Mouse (Mus musculus): ENCODE measurements around the gene Lrig2. TPM values are rescaled to one million over a fixed set of nuclear protein-coding genes. Genes with fewer than 3 reads are reported as not detected.
A peak's percentile ranks its signal among the peaks of the same experiment; 100 is the strongest.

Lrig2 gene
- total RNA-seq (2014; rRNA removed) (50.1 and 54.0 TPM in 2 replicates), polyA plus RNA-seq (2015; fragmentation: Nextera tagmentation; extraction: Ambion mirVana) (18.2 and 20.2 TPM in 2 replicates)

DNA sequence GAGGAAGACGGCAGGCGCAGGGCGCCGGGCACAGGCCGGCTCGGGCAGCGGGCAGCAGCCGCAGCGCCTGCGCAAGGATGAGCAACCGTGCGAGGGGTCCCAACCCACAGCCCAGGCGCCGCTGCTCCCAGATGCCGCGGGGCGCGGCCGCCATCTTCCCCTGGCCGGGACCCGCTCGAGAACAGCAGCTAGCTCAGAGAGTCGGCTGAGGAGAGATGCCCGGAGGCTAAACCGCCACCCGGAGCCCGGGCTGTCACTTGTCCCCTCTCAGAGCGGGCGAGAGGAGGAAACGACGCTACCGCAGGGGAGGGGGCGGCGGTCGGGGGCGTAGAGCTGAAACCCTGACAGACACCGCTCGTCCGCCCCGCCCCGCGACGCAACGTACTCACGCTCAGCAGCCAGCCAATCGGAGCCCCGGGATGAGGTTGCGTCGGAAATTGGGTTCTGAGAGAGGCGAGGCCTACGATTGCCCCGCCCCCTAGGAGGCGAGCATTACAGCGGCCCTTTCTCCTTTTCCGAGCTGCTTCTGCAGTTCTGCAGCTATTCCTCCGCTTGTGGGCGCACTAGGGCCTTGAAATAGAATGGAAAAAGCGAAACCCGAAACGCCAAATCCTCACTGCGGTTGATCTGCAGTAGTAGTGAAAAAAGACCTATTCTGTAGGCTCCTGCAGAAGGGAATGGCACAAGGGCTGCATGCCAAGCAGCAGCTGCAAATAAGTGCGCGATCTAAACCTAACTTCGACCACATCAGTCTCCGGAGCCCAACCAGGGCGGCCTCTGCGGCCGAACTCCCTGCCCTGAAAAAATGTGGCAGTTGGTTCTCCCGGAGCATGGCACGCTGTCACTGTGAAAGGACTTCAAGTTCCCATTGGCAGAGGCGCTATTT is at the start of gene Lrig2:
Lrig2 (minus strand) TSS at position 381 of the 886 bp plus-strand sequence.
- TF ChIP-seq CTCF (IDR thresholded peaks at IDR 0.05) = peak; percentile 93
- Histone ChIP-seq H3K27ac (ENCODE audit: low read depth, low read length) (peak within 1 kb of the TSS; percentile 97), H3K9ac (replicated peaks; ENCODE audit: low read length, poor library complexity, severe bottlenecking) (peak within 1 kb of the TSS; percentile 86), H3K36me3 (ENCODE audit: insufficient read depth, low read length) (no peaks in the 10 kb centered on the region), H3K4me3 (ENCODE audit: low read depth, low read length) (peak within 1 kb of the TSS; percentile 93), H3K4me1 (ENCODE audit: insufficient read depth, low read length) (peaks cover 4% of the 10 kb centered on the region; the same call in 1 of the 2 replicates), H3K27me3 (ENCODE audit: insufficient read depth, low read length) (no peaks in the 10 kb centered on the region), H3K9me3 (ENCODE audit: low read length) (no peaks in the 10 kb centered on the region), H3K4me2 (ENCODE audit: low read depth, low read length, poor library complexity, severe bottlenecking) (peak within 1 kb of the TSS; percentile 61)
- DNase-seq (ENCODE audit: low spot score) = peak; percentile 99
- ATAC-seq (ENCODE audit: low FRiP score) = peak; percentile 99
- WGBS = under 1% methylated on average over 70 of the region's 71 CpGs

DNA sequence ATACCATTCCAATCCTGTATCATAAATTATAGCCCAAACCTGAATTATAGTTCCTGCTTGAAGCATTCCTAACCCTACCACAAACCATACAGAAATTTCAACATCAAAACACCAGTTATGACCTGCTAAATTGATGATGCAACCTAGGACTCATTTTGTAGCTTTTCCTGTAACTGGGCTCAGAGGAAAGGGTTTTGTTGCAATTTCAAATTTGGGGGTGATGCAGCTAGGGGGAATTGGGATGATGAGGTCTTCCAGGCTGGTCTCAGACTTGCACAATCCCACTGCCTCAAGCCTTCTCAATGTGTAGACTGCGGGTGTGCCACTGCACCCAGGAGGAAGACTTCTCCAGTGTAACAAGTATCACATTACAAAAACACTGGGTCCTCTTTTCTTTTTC is 44.9 kb upstream of the Lrig2 start:
- no peaks in the 10 kb centered on the region for H3K4me1 ChIP-seq (ENCODE audit: insufficient read depth, low read length)
- H3K9me3 ChIP-seq (ENCODE audit: low read length) = no peaks in the 10 kb centered on the region
- H3K36me3 ChIP-seq (ENCODE audit: insufficient read depth, low read length) = no peaks in the 10 kb centered on the region
- H3K9ac ChIP-seq (replicated peaks; ENCODE audit: low read length, poor library complexity, severe bottlenecking) = no peak overlapping the region
- ATAC-seq (ENCODE audit: low FRiP score) (no peak), DNase-seq (ENCODE audit: low spot score) (no peak)
- no peak overlapping the region for H3K4me2 ChIP-seq (ENCODE audit: low read depth, low read length, poor library complexity, severe bottlenecking)
- no peaks in the 10 kb centered on the region for H3K27me3 ChIP-seq (ENCODE audit: insufficient read depth, low read length)
- no peak for TF ChIP-seq CTCF (IDR thresholded peaks at IDR 0.05)
- no peak overlapping the region for H3K27ac ChIP-seq (ENCODE audit: low read depth, low read length)
- 96% methylated on average over 1 of the region's 1 CpGs for WGBS
- no peak overlapping the region for H3K4me3 ChIP-seq (ENCODE audit: low read depth, low read length)

DNA sequence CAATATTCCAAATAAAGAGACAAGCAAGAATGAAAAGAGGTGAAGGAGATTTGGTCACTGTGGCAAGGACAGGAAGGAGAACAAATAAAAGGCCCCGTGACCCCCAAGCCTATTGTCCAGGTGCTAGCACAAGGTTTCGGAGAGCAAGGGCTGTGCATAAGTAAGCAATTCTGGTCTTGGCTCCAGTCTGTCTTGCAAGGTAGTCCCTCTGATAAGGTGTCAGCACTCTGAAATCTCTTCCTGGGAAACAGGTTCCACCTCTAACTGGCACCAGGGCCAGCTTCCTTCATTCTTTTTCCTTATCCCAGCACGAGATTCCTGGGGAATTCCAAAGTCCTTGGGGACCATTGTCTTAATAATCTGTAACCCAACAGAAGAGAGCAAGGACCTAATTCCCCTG is 38.9 kb upstream of the Lrig2 start:
- Histone ChIP-seq H3K4me3 (ENCODE audit: low read depth, low read length) (no peak overlapping the region), H3K9ac (replicated peaks; ENCODE audit: low read length, poor library complexity, severe bottlenecking) (no peak overlapping the region), H3K9me3 (ENCODE audit: low read length) (no peaks in the 10 kb centered on the region), H3K36me3 (ENCODE audit: insufficient read depth, low read length) (no peaks in the 10 kb centered on the region), H3K27ac (ENCODE audit: low read depth, low read length) (no peak overlapping the region), H3K4me2 (ENCODE audit: low read depth, low read length, poor library complexity, severe bottlenecking) (no peak overlapping the region), H3K4me1 (ENCODE audit: insufficient read depth, low read length) (no peaks in the 10 kb centered on the region), H3K27me3 (ENCODE audit: insufficient read depth, low read length) (no peaks in the 10 kb centered on the region)
- TF ChIP-seq CTCF (IDR thresholded peaks at IDR 0.05) = no peak
- DNase-seq (ENCODE audit: low spot score) (no peak), ATAC-seq (ENCODE audit: low FRiP score) (no peak)
- WGBS = 63% methylated on average over 3 of the region's 3 CpGs

DNA sequence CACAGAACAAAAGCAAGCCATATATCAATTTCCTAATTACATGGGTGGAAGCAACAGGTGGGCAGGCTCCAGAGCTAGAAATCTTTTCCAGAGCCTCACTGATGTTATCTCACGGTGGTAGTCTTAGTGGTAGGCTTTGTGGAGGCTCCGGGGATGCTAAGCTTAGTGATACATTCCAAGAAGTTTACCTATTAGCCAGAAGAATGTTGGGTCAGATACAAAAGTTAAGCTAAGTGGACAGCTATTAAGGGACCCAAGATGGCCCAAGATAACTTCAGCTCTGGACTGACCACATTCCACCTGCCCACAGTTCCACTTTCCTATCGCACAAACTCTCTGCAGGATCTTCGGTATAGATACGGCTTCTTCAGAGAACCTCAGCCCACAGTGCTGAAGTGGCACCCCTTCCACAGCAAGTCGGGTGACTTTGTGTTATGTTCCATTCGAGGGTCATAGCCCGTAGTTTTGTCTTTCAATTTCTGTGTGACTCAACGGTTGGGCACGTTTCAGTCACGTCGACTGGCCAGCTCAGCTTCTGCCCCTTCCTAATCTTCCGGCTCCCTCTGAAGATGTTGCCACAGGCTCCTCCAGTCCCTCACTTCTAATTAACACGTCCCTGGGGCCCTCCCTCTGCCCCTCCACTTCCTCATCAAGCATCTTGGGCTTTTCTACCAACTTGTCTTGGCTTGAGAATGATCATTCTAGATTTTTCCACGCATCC is 36.8 kb upstream of the Lrig2 start:
- Histone ChIP-seq H3K4me3 (ENCODE audit: low read depth, low read length) (no peak overlapping the region), H3K4me2 (ENCODE audit: low read depth, low read length, poor library complexity, severe bottlenecking) (no peak overlapping the region), H3K36me3 (ENCODE audit: insufficient read depth, low read length) (no peaks in the 10 kb centered on the region), H3K27me3 (ENCODE audit: insufficient read depth, low read length) (no peaks in the 10 kb centered on the region), H3K9ac (replicated peaks; ENCODE audit: low read length, poor library complexity, severe bottlenecking) (no peak overlapping the region), H3K4me1 (ENCODE audit: insufficient read depth, low read length) (no peaks in the 10 kb centered on the region), H3K9me3 (ENCODE audit: low read length) (no peaks in the 10 kb centered on the region), H3K27ac (ENCODE audit: low read depth, low read length) (no peak overlapping the region)
- DNase-seq (ENCODE audit: low spot score) (no peak), ATAC-seq (ENCODE audit: low FRiP score) (no peak)
- WGBS = 73% methylated on average over 15 of the region's 15 CpGs
- no peak for TF ChIP-seq CTCF (IDR thresholded peaks at IDR 0.05)

DNA sequence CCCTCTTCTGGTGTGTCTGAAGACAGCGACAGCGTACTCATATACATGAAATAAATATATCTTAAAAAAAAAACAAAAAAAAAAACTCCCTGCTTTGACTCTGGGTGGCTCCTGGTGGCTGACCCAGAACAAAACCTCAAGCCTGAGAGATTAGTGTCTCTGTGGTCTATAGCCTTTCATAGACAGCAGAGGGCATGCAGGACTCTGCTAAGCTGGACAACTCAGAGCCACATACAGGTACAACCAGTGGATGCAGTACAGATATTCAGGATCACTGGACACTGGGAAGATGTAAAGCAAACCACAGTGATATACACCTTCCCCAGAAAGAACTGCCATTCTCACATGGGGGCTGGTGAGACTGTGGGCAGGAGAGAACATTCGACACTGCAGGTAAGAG is 32.1 kb upstream of the Lrig2 start:
- H3K27ac ChIP-seq (ENCODE audit: low read depth, low read length) = no peak overlapping the region
- H3K27me3 ChIP-seq (ENCODE audit: insufficient read depth, low read length) = no peaks in the 10 kb centered on the region
- peaks cover 3% of the 10 kb centered on the region; the same call in 1 of the 2 replicates for H3K4me1 ChIP-seq (ENCODE audit: insufficient read depth, low read length)
- ATAC-seq (ENCODE audit: low FRiP score) = no peak
- H3K4me3 ChIP-seq (ENCODE audit: low read depth, low read length) = no peak overlapping the region
- H3K36me3 ChIP-seq (ENCODE audit: insufficient read depth, low read length) = no peaks in the 10 kb centered on the region
- no peak for DNase-seq (ENCODE audit: low spot score)
- no peak overlapping the region for H3K9ac ChIP-seq (replicated peaks; ENCODE audit: low read length, poor library complexity, severe bottlenecking)
- 0 out of 2 replicates have a peak, but pooled peaks have one; percentile 33 for TF ChIP-seq CTCF (IDR thresholded peaks at IDR 0.05)
- H3K4me2 ChIP-seq (ENCODE audit: low read depth, low read length, poor library complexity, severe bottlenecking) = no peak overlapping the region
- 96% methylated on average over 3 of the region's 3 CpGs for WGBS
- no peaks in the 10 kb centered on the region for H3K9me3 ChIP-seq (ENCODE audit: low read length)

DNA sequence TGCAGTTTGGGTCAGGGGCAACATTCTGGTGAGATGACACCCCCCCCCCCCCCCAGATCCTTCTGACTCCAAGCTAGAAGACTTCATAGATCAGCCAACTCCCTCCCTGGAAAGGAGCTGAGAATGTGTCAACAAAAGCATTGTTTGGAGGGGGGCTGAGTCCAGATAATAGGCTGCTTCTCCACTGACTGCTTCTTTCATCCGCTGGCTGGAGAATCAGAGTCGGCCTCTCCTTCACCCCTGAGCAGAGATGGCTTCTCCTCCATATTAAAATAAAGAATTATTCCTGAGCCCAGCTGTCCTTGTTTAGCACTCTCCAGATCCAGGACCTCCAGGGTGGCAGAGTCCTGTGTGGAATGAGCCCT is 30.3 kb upstream of the Lrig2 start:
- peaks cover 3% of the 10 kb centered on the region; the same call in 1 of the 2 replicates for H3K4me1 ChIP-seq (ENCODE audit: insufficient read depth, low read length)
- DNase-seq (ENCODE audit: low spot score) = no peak
- no peak for ATAC-seq (ENCODE audit: low FRiP score)

More for the DNA sequence above, 30.3 kb upstream of the Lrig2 start:
- Histone ChIP-seq H3K27me3 (ENCODE audit: insufficient read depth, low read length) (no peaks in the 10 kb centered on the region), H3K9me3 (ENCODE audit: low read length) (no peaks in the 10 kb centered on the region), H3K9ac (replicated peaks; ENCODE audit: low read length, poor library complexity, severe bottlenecking) (no peak overlapping the region), H3K4me3 (ENCODE audit: low read depth, low read length) (no peak overlapping the region), H3K4me2 (ENCODE audit: low read depth, low read length, poor library complexity, severe bottlenecking) (peak overlapping the region; percentile 45; the same call in 1 of the 2 replicates), H3K27ac (ENCODE audit: low read depth, low read length) (no peak overlapping the region), H3K36me3 (ENCODE audit: insufficient read depth, low read length) (no peaks in the 10 kb centered on the region)
- 14% methylated on average over 2 of the region's 2 CpGs for WGBS
- TF ChIP-seq CTCF (IDR thresholded peaks at IDR 0.05) = no peak
